Mouse (Mus musculus) sigmoid colon, adult 10 weeks (tissue): ENCODE measurements around the gene Slc10a6. TPM values are rescaled to one million over a fixed set of nuclear protein-coding genes. Genes with fewer than 3 reads are reported as not detected.

Experiments used
- polyA plus RNA-seq: library from polyadenylated mRNA; stranded (reverse); fragments of 350-450 nt; fragmentation: Illumina TruSeq; extraction: RNeasy Lipid Tissue Mini Kit (QIAGEN cat#74804); gene quantifications from one replicate; pipeline ENCODE4 v1.2.3, GENCODE M21; 2014; ENCODE audit warnings: low read depth, low replicate concordance

Gene Slc10a6
- polyA plus RNA-seq, result 2.0 TPM

GRCm38 (mm10) chr5:103629111-103629764 lies at the start of gene Slc10a6:
Gene Slc10a6, minus strand, starts transcription at chr5:103629403.

GRCm38 (mm10) chr5:103655346-103656118 lies 26.3 kb upstream of the Slc10a6 start, which contains the start of gene 1700016H13Rik:
Gene 1700016H13Rik, minus strand, starts transcription at chr5:103656010.

Other genes starting within 250 kb of the Slc10a6 start
- 5.5 TPM for gene Ptpn13, start 204.2 kb downstream of the Slc10a6 start, polyA plus RNA-seq
- 0.35 TPM for gene 1700016H13Rik, start 26.6 kb upstream of the Slc10a6 start, polyA plus RNA-seq
- gene Aff1, start 63.0 kb upstream of the Slc10a6 start, polyA plus RNA-seq, result 41.9 TPM